Mouse (Mus musculus): ENCODE data around the gene Plekhm1. TPM values are rescaled to one million over a fixed set of nuclear protein-coding genes. Genes with fewer than 3 reads are reported as not detected.
"Not testable (repeated sequence)": the region's sequence is repeated elsewhere in the genome, so short reads cannot be mapped to it uniquely, and the experiment has no call there.

Gene Plekhm1
- polyA plus RNA-seq, 1 experiment from 2014 or later = 8.5 TPM

DNA sequence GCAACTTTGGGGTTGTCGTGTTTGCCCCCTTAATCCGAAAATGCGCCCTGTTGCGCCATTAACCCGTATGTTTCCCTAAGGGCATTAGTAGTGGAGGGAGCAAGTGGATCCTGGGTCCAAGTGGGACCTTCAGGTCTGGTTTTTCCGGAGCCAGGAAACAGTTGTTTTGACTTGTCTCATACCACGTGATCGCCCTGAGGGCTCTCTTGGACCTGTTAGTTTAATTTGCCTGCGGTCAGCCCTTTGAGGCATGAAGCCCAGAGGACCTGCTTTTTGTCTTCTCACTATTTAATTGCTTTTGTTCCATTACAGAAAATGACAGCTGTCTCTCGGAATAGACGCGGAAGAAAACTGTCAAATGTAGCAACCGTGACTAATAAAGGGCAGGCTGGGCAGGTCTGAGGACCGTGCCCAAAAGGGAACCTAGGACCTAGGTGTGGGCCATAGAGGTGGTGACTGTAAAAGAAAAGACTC, 500 bp upstream of the Plekhm1 start:
- no peaks in the 10 kb centered on the region for H3K27me3 ChIP-seq (replicated peaks; ENCODE audit: control insufficient read depth, insufficient read depth, low read length)
- no peaks in the 10 kb centered on the region; the same call in 1 of the 2 replicates for H3K4me1 ChIP-seq (replicated peaks; ENCODE audit: control insufficient read depth, insufficient read depth, low read length)
- peak overlapping the region; percentile 75 for H3K4me2 ChIP-seq (ENCODE audit: low read length)
- H3K27ac ChIP-seq (ENCODE audit: low read depth) = peak overlapping the region; percentile 34; the same call in 1 of the 2 replicates
- DNase-seq (ENCODE audit: low spot score) (no peak), ATAC-seq (replicated peaks; ENCODE audit: low FRiP score, low TSS enrichment, low read depth) (peak; percentile 61; the same call in 1 of the 2 replicates)
- peak overlapping the region; percentile 82 for H3K4me3 ChIP-seq (ENCODE audit: low read depth, low read length)
- WGBS = 3% methylated on average over 14 of the region's 14 CpGs
- H3K36me3 ChIP-seq (ENCODE audit: control insufficient read depth, insufficient read depth, low read length) = no peaks in the 10 kb centered on the region
- peak overlapping the region; percentile 29; the same call in 1 of the 2 replicates for H3K9ac ChIP-seq (ENCODE audit: low read length)
- no peaks in the 10 kb centered on the region for H3K9me3 ChIP-seq (ENCODE audit: control insufficient read depth, low read length)

DNA sequence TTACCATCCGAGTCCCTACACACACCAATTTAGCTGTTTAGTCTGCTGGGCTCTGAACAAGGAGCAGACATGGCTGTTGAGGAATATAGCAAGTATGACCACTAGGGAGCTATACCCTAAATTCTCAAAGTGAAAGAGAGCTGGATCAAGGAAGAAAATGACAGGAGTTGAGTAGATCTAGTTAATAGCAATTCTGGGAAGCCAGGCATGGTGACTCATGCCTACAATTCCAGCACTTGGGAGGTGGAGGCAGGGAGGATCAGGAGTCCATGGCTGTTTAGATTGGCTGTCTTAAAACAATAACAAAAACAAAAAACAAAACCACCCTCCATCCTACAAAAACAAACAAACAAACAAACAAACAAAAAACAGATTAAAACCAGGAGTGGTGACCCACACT, 1.2 kb downstream of the Plekhm1 start:
- H3K9me3 ChIP-seq (ENCODE audit: control insufficient read depth, low read length) = no peaks in the 10 kb centered on the region
- no peak overlapping the region for H3K9ac ChIP-seq (ENCODE audit: low read length)
- no peak for ATAC-seq (replicated peaks; ENCODE audit: low FRiP score, low TSS enrichment, low read depth)
- no peaks in the 10 kb centered on the region for H3K36me3 ChIP-seq (ENCODE audit: control insufficient read depth, insufficient read depth, low read length)
- DNase-seq (ENCODE audit: low spot score) = no peak
- no peaks in the 10 kb centered on the region; the same call in 1 of the 2 replicates for H3K4me1 ChIP-seq (replicated peaks; ENCODE audit: control insufficient read depth, insufficient read depth, low read length)
- H3K27me3 ChIP-seq (replicated peaks; ENCODE audit: control insufficient read depth, insufficient read depth, low read length) = no peaks in the 10 kb centered on the region
- WGBS = 64% methylated on average over 1 of the region's 1 CpGs
- H3K27ac ChIP-seq (ENCODE audit: low read depth) = no peak overlapping the region
- peak overlapping the region; percentile 75 for H3K4me2 ChIP-seq (ENCODE audit: low read length)
- no peak overlapping the region; the same call in 1 of the 2 replicates for H3K4me3 ChIP-seq (ENCODE audit: low read depth, low read length)

DNA sequence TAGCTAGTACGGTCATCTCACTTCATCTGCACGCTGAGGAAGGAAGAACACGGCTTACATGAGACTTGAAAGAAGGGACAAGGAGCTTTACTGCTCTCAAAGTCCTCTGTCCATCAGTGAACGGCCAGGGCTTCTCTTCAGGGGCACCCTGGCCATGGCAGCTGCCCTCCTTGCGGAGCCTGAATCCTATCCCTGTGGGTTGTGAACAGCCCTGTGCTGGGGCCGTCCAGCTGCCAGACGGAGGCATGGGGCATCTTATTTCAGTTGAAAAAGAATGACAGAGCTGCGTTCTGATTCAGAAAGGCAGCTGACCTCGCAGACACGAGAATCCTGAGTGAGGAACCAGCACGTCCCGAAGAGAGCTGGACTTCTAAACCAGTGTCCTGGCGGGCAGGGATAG, 3.6 kb downstream of the Plekhm1 start:
- WGBS = 88% methylated on average over 13 of the region's 13 CpGs

DNA sequence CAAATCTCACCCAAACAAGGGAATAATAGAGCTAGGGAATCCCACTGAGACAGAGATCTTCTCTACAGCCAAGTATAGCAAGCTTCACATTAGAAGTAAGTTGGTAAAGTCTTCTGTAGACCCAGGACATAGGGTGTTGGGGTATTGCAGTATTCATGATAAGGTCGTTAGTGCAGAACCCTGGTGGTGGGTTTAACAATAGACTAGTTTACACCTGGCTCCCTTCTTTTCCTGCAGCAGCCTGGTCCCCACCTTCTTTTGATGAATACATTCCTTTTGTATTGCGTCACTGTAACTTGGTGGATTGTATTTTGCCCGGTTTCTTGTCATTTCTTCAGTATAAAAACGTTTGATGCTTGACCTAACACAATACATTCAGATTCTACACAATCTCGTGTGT, 5.4 kb downstream of the Plekhm1 start:
- 71% methylated on average over 5 of the region's 5 CpGs for WGBS
- H3K9ac ChIP-seq (ENCODE audit: low read length); H3K4me1 ChIP-seq (replicated peaks; ENCODE audit: control insufficient read depth, insufficient read depth, low read length); H3K36me3 ChIP-seq (ENCODE audit: control insufficient read depth, insufficient read depth, low read length); ATAC-seq (replicated peaks; ENCODE audit: low FRiP score, low TSS enrichment, low read depth); H3K4me3 ChIP-seq (ENCODE audit: low read depth, low read length); H3K27me3 ChIP-seq (replicated peaks; ENCODE audit: control insufficient read depth, insufficient read depth, low read length); H3K27ac ChIP-seq (ENCODE audit: low read depth); DNase-seq (ENCODE audit: low spot score); H3K4me2 ChIP-seq (ENCODE audit: low read length); H3K9me3 ChIP-seq (ENCODE audit: control insufficient read depth, low read length): not testable (repeated sequence)

More for the DNA sequence above, 3.6 kb downstream of the Plekhm1 start:
- DNase-seq (ENCODE audit: low spot score) (no peak), ATAC-seq (replicated peaks; ENCODE audit: low FRiP score, low TSS enrichment, low read depth) (no peak)
- no peak overlapping the region for H3K9ac ChIP-seq (ENCODE audit: low read length)
- no peak overlapping the region for H3K4me3 ChIP-seq (ENCODE audit: low read depth, low read length)
- no peaks in the 10 kb centered on the region for H3K27me3 ChIP-seq (replicated peaks; ENCODE audit: control insufficient read depth, insufficient read depth, low read length)
- H3K9me3 ChIP-seq (ENCODE audit: control insufficient read depth, low read length) = no peaks in the 10 kb centered on the region
- no peak overlapping the region for H3K27ac ChIP-seq (ENCODE audit: low read depth)
- no peaks in the 10 kb centered on the region; the same call in 1 of the 2 replicates for H3K36me3 ChIP-seq (ENCODE audit: control insufficient read depth, insufficient read depth, low read length)
- no peaks in the 10 kb centered on the region; the same call in 1 of the 2 replicates for H3K4me1 ChIP-seq (replicated peaks; ENCODE audit: control insufficient read depth, insufficient read depth, low read length)
- H3K4me2 ChIP-seq (ENCODE audit: low read length) = no peak overlapping the region

DNA sequence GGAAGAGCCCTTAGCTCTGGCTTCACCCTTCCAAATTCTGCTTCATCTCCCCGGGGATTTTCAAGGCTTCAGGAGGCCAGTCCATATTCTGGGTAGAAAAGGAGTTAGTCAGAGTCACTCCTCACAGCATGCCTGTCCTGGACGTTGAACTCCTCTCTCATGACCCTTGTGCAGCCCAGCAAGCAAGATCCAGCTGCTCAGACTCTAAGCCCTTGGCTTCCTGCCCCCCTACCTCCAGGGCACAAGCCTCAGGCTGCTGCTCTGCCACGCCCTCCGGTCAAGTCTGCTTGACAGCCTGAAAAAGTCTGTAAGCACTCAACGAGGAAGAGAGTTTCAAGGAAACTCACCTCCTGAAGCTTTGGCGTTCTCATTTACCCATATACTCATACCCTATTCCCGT, 5.9 kb downstream of the Plekhm1 start:
- ATAC-seq (replicated peaks; ENCODE audit: low FRiP score, low TSS enrichment, low read depth) = no peak
- Histone ChIP-seq H3K27ac (ENCODE audit: low read depth) (no peak overlapping the region), H3K27me3 (replicated peaks; ENCODE audit: control insufficient read depth, insufficient read depth, low read length) (no peaks in the 10 kb centered on the region), H3K9ac (ENCODE audit: low read length) (no peak overlapping the region), H3K9me3 (ENCODE audit: control insufficient read depth, low read length) (no peaks in the 10 kb centered on the region), H3K4me3 (ENCODE audit: low read depth, low read length) (no peak overlapping the region), H3K4me2 (ENCODE audit: low read length) (no peak overlapping the region), H3K36me3 (ENCODE audit: control insufficient read depth, insufficient read depth, low read length) (no peaks in the 10 kb centered on the region; the same call in 1 of the 2 replicates), H3K4me1 (replicated peaks; ENCODE audit: control insufficient read depth, insufficient read depth, low read length) (no peaks in the 10 kb centered on the region; the same call in 1 of the 2 replicates)
- no peak for DNase-seq (ENCODE audit: low spot score)
- WGBS = 72% methylated on average over 7 of the region's 7 CpGs

DNA sequence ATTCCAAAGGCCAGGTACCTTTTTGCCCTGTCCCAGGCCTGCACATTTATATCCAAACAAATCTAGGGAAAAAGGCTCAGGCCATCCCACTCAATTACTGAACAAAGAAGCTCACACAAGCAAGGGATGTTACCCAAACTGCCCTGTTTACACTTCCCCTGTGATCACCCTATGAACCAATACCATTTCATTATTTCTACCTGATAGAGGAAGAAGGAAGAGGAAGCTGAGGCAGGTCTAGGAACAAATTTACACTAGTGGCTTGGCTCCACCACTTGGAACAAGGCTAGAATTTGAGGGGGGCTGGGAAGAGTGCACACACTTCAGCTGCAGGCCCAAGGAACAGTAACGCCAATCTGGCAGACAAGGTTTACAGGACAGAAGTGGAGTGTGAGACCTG, 6.7 kb downstream of the Plekhm1 start:
- 88% methylated on average over 1 of the region's 1 CpGs for WGBS

DNA sequence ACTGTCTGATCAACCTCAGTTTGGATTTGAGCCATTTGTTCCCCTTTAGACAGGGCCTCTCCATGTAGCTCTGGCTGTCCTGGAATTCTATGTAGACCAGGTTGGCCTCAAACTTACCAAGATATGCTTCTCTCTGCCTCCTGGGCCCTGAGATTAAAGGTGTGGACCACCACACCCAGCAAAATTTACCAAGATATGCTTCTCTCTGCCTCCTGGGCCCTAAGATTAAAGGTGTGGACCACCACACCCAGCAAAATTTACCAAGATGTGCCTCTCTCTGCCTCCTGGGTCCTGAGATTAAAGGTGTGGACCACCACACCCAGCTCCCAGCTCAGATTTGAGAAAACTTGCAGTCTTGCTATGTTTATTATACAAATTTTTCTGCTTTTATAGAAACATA, 7.9 kb downstream of the Plekhm1 start:
- ATAC-seq (replicated peaks; ENCODE audit: low FRiP score, low TSS enrichment, low read depth) (no peak), DNase-seq (ENCODE audit: low spot score) (no peak)
- Histone ChIP-seq H3K36me3 (ENCODE audit: control insufficient read depth, insufficient read depth, low read length) (no peaks in the 10 kb centered on the region; the same call in 1 of the 2 replicates), H3K4me1 (replicated peaks; ENCODE audit: control insufficient read depth, insufficient read depth, low read length) (no peaks in the 10 kb centered on the region), H3K27ac (ENCODE audit: low read depth) (no peak overlapping the region), H3K4me2 (ENCODE audit: low read length) (no peak overlapping the region), H3K9ac (ENCODE audit: low read length) (no peak overlapping the region), H3K9me3 (ENCODE audit: control insufficient read depth, low read length) (no peaks in the 10 kb centered on the region), H3K4me3 (ENCODE audit: low read depth, low read length) (no peak overlapping the region), H3K27me3 (replicated peaks; ENCODE audit: control insufficient read depth, insufficient read depth, low read length) (no peaks in the 10 kb centered on the region)

More for the DNA sequence above, 6.7 kb downstream of the Plekhm1 start:
- Histone ChIP-seq H3K9me3 (ENCODE audit: control insufficient read depth, low read length) (no peaks in the 10 kb centered on the region), H3K36me3 (ENCODE audit: control insufficient read depth, insufficient read depth, low read length) (no peaks in the 10 kb centered on the region; the same call in 1 of the 2 replicates), H3K4me1 (replicated peaks; ENCODE audit: control insufficient read depth, insufficient read depth, low read length) (no peaks in the 10 kb centered on the region), H3K4me3 (ENCODE audit: low read depth, low read length) (no peak overlapping the region), H3K27ac (ENCODE audit: low read depth) (no peak overlapping the region), H3K27me3 (replicated peaks; ENCODE audit: control insufficient read depth, insufficient read depth, low read length) (no peaks in the 10 kb centered on the region), H3K4me2 (ENCODE audit: low read length) (no peak overlapping the region), H3K9ac (ENCODE audit: low read length) (no peak overlapping the region)
- ATAC-seq (replicated peaks; ENCODE audit: low FRiP score, low TSS enrichment, low read depth) = no peak
- DNase-seq (ENCODE audit: low spot score) = no peak

DNA sequence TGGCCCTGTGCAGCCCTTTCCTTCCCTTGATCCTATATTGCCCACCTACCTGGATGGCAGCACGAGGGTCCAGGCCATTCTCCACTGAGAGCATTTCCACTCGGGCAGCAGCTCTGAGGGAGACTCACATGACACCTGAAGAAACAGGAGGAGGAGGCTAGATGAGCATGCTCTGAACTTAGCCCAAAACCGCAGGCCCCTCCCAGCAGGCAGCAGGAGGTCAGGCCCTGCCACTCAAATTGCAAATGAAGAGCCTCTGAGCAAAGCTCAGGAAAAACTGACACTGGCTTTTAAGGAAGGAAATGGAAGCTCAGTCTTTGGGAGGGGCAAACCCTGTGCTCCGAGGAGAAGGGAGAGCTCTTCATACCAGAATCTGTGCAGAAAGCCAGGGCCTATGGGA, 8.7 kb downstream of the Plekhm1 start:
- DNase-seq (ENCODE audit: low spot score) (no peak), ATAC-seq (replicated peaks; ENCODE audit: low FRiP score, low TSS enrichment, low read depth) (no peak)
- H3K27ac ChIP-seq (ENCODE audit: low read depth) = no peak overlapping the region
- no peak overlapping the region for H3K4me2 ChIP-seq (ENCODE audit: low read length)
- H3K9me3 ChIP-seq (ENCODE audit: control insufficient read depth, low read length) = no peaks in the 10 kb centered on the region
- no peak overlapping the region for H3K4me3 ChIP-seq (ENCODE audit: low read depth, low read length)
- 66% methylated on average over 4 of the region's 4 CpGs for WGBS
- H3K27me3 ChIP-seq (replicated peaks; ENCODE audit: control insufficient read depth, insufficient read depth, low read length) = no peaks in the 10 kb centered on the region
- H3K36me3 ChIP-seq (ENCODE audit: control insufficient read depth, insufficient read depth, low read length) = no peaks in the 10 kb centered on the region; the same call in 1 of the 2 replicates
- no peaks in the 10 kb centered on the region for H3K4me1 ChIP-seq (replicated peaks; ENCODE audit: control insufficient read depth, insufficient read depth, low read length)
- no peak overlapping the region for H3K9ac ChIP-seq (ENCODE audit: low read length)

DNA sequence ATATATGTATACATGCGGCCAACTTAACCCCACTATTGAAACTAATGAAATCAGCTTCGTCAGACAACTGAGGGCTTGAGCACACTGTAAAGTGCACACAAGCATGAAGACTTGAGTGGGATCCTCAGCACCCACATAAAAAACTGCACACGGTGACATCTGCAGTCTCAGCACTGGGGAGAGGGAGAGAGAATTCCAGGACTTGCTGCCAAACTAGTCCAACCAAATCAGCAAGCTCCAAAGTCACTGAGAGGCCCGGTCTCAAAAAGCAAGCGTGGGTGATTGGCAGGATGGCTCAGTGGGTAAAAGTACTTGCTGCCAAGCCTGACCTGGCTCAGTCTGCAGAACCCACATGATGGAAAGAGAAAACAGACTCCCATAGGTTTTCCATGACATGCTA, 9.7 kb downstream of the Plekhm1 start:
- H3K36me3 ChIP-seq (ENCODE audit: control insufficient read depth, insufficient read depth, low read length) = no peaks in the 10 kb centered on the region; the same call in 1 of the 2 replicates
- no peak for DNase-seq (ENCODE audit: low spot score)
- WGBS = 91% methylated on average over 5 of the region's 5 CpGs

More for the DNA sequence above, 9.7 kb downstream of the Plekhm1 start:
- no peaks in the 10 kb centered on the region for H3K27me3 ChIP-seq (replicated peaks; ENCODE audit: control insufficient read depth, insufficient read depth, low read length)
- H3K9ac ChIP-seq (ENCODE audit: low read length) = no peak overlapping the region
- no peak overlapping the region for H3K27ac ChIP-seq (ENCODE audit: low read depth)
- ATAC-seq (replicated peaks; ENCODE audit: low FRiP score, low TSS enrichment, low read depth) = no peak
- H3K4me2 ChIP-seq (ENCODE audit: low read length) = no peak overlapping the region
- H3K4me3 ChIP-seq (ENCODE audit: low read depth, low read length) = no peak overlapping the region
- H3K4me1 ChIP-seq (replicated peaks; ENCODE audit: control insufficient read depth, insufficient read depth, low read length) = no peaks in the 10 kb centered on the region
- no peaks in the 10 kb centered on the region for H3K9me3 ChIP-seq (ENCODE audit: control insufficient read depth, low read length)

All from intestine, embryonic 14.5 days (tissue).